In genomic region chr5:149109220-149109619, GRCm38 (mm10) we compare ENCODE assay signal across 24 mouse cellular contexts.
DNase-seq lines count a peak whose midpoint lies in the region; ATAC-seq and TF ChIP-seq lines count a peak whose summit lies in the region.
"Had no signal": no experiment of that assay in that cellular context is flagged by ENCODE, and none has a peak within 500 bp of the region (broad histone marks: within the 10 kb centered on the region; RNA-seq: fewer than 3 reads in every experiment).

No protein-coding gene starts in this region.

- WGBS in forebrain, embryonic 11.5 days: 80% methylated on average over 3 of the region's 3 CpGs
- 77% methylated on average over 3 of the region's 3 CpGs for WGBS in forebrain, embryonic 16.5 days
- 57% methylated on average over 3 of the region's 3 CpGs for WGBS in liver, embryonic 14.5 days (ENCODE audit: insufficient replicate concordance)
- WGBS in liver, embryonic 11.5 days: 75% methylated on average over 3 of the region's 3 CpGs

- no peak overlapping the region for H3K9ac ChIP-seq in forebrain, embryonic 11.5 days (ENCODE audit: low read length)
- no peak overlapping the region for H3K9ac ChIP-seq in forebrain, embryonic 16.5 days (replicated peaks; ENCODE audit: low read depth, low read length)
- no peak overlapping the region for H3K9ac ChIP-seq in liver, embryonic 14.5 days (replicated peaks)
- no peak overlapping the region for H3K9ac ChIP-seq in liver, embryonic 11.5 days (ENCODE audit: low read depth, low read length)
- H3K9ac ChIP-seq in MEL (ENCODE audit: control insufficient read depth, low read depth, low read length, poor library complexity, severe bottlenecking): no peak overlapping the region
- H3K9ac ChIP-seq: embryonic facial prominence, embryonic 12.5 days; heart, embryonic 15.5 days; hindbrain, embryonic 15.5 days had no signal

- H3K36me3 ChIP-seq in forebrain, embryonic 11.5 days (ENCODE audit: control insufficient read depth, insufficient read depth, low read length): no peaks in the 10 kb centered on the region
- no peaks in the 10 kb centered on the region for H3K36me3 ChIP-seq in forebrain, embryonic 16.5 days (ENCODE audit: control insufficient read depth, insufficient read depth)
- no peaks in the 10 kb centered on the region for H3K36me3 ChIP-seq in liver, embryonic 14.5 days (replicated peaks; ENCODE audit: control insufficient read depth, insufficient read depth, low read depth)
- H3K36me3 ChIP-seq in liver, embryonic 11.5 days (ENCODE audit: control insufficient read depth, insufficient read depth, low read length): no peaks in the 10 kb centered on the region
- H3K36me3 ChIP-seq in MEL (ENCODE audit: control insufficient read depth in 1 of 2, insufficient read depth in 2 of 2, low read length in 2 of 2): peaks cover 0 to 11% of the 10 kb centered on the region in 2 experiments; a peak in 2 of 4 replicates
- H3K36me3 ChIP-seq: embryonic facial prominence, embryonic 12.5 days; G1E; heart, embryonic 15.5 days; hindbrain, embryonic 10.5 days; hindbrain, embryonic 15.5 days had no signal

- no peaks in the 10 kb centered on the region for H3K9me3 ChIP-seq in forebrain, embryonic 11.5 days (ENCODE audit: control insufficient read depth, low read length)
- no peaks in the 10 kb centered on the region for H3K9me3 ChIP-seq in forebrain, embryonic 16.5 days (ENCODE audit: control insufficient read depth, low read length)
- H3K9me3 ChIP-seq in liver, embryonic 14.5 days (ENCODE audit: control insufficient read depth, low read length): no peaks in the 10 kb centered on the region
- H3K9me3 ChIP-seq in liver, embryonic 11.5 days (ENCODE audit: control insufficient read depth, low read length): no peaks in the 10 kb centered on the region
- H3K9me3 ChIP-seq in MEL (replicated peaks; ENCODE audit: insufficient read depth, low read length): no peaks in the 10 kb centered on the region
- H3K9me3 ChIP-seq: embryonic facial prominence, embryonic 12.5 days; G1E; heart, embryonic 15.5 days; hindbrain, embryonic 10.5 days; hindbrain, embryonic 15.5 days had no signal

- H3K4me1 ChIP-seq in forebrain, embryonic 11.5 days (replicated peaks; ENCODE audit: control insufficient read depth, insufficient read depth, low read length): no peaks in the 10 kb centered on the region
- H3K4me1 ChIP-seq in forebrain, embryonic 16.5 days (replicated peaks; ENCODE audit: control insufficient read depth, insufficient read depth, low read length): no peaks in the 10 kb centered on the region
- peaks cover 10 to 19% of the 10 kb centered on the region in 2 experiments; a peak in 3 of 4 replicates for H3K4me1 ChIP-seq in liver, embryonic 14.5 days (replicated peaks; ENCODE audit: control insufficient read depth in 2 of 2, insufficient read depth in 2 of 2, low read length in 1 of 2)
- H3K4me1 ChIP-seq in liver, embryonic 11.5 days (replicated peaks; ENCODE audit: control insufficient read depth, insufficient read depth, low read length): peaks cover 6% of the 10 kb centered on the region
- H3K4me1 ChIP-seq in MEL (ENCODE audit: control insufficient read depth in 1 of 2, insufficient read depth in 2 of 2, low read length in 2 of 2): peaks cover 2 to 5% of the 10 kb centered on the region in 2 experiments
- H3K4me1 ChIP-seq: heart, embryonic 15.5 days; hindbrain, embryonic 15.5 days had no signal

- H3K4me2 ChIP-seq in forebrain, embryonic 11.5 days (ENCODE audit: low read depth, low read length, severe bottlenecking): no peak overlapping the region
- H3K4me2 ChIP-seq in forebrain, embryonic 16.5 days (ENCODE audit: low read length): no peak overlapping the region
- no peak overlapping the region for H3K4me2 ChIP-seq in liver, embryonic 14.5 days (ENCODE audit: low read depth)
- no peak overlapping the region for H3K4me2 ChIP-seq in liver, embryonic 11.5 days
- H3K4me2 ChIP-seq: embryonic facial prominence, embryonic 12.5 days; heart, embryonic 11.5 days; heart, embryonic 15.5 days; hindbrain, embryonic 15.5 days had no signal

- no peak overlapping the region for H3K27ac ChIP-seq in forebrain, embryonic 11.5 days (ENCODE audit: low read depth, low read length)
- no peak overlapping the region for H3K27ac ChIP-seq in forebrain, embryonic 16.5 days (ENCODE audit: low read length)
- no peak overlapping the region; the same call in 1 of the 2 replicates for H3K27ac ChIP-seq in liver, embryonic 14.5 days
- H3K27ac ChIP-seq in liver, embryonic 11.5 days (ENCODE audit: low read depth, low read length): no peak overlapping the region
- H3K27ac ChIP-seq in MEL (ENCODE audit: control insufficient read depth, low read depth, low read length): no peak overlapping the region
- H3K27ac ChIP-seq: embryonic facial prominence, embryonic 12.5 days; heart, adult 2 months; heart, embryonic 15.5 days; hindbrain, embryonic 10.5 days; hindbrain, embryonic 15.5 days had no signal

- no peak overlapping the region for H3K4me3 ChIP-seq in forebrain, embryonic 11.5 days (ENCODE audit: low read depth, low read length)
- no peak overlapping the region for H3K4me3 ChIP-seq in forebrain, embryonic 16.5 days (replicated peaks; ENCODE audit: low read length)
- no peak overlapping the region for H3K4me3 ChIP-seq in liver, embryonic 14.5 days (ENCODE audit: insufficient read depth in 1 of 2, low read depth in 2 of 2, low read length in 2 of 2)
- H3K4me3 ChIP-seq in liver, embryonic 11.5 days (ENCODE audit: low read depth, low read length): no peak overlapping the region
- no peak overlapping the region for H3K4me3 ChIP-seq in MEL (ENCODE audit: control insufficient read depth in 1 of 2, insufficient read depth in 1 of 2, low read depth in 2 of 2, low read length in 2 of 2)
- H3K4me3 ChIP-seq: embryonic facial prominence, embryonic 12.5 days; heart, adult 2 months; heart, embryonic 15.5 days; hindbrain, embryonic 10.5 days; hindbrain, embryonic 15.5 days had no signal

- TF ChIP-seq CTCF in liver, embryonic 14.5 days (IDR thresholded peaks at IDR 0.05; ENCODE audit: low read depth): no peak
- no peak for TF ChIP-seq CTCF in MEL (IDR thresholded peaks at IDR 0.05 in 2 of 3, conservative IDR thresholded peaks at IDR 0.05 in 1 of 3; ENCODE audit: control insufficient read depth in 1 of 3, insufficient read depth in 1 of 3, low read depth in 2 of 3, low read length in 3 of 3, poor library complexity in 1 of 3, severe bottlenecking in 1 of 3)

- ATAC-seq in forebrain, embryonic 11.5 days (replicated peaks; ENCODE audit: low FRiP score): no peak
- no peak for ATAC-seq in forebrain, embryonic 16.5 days
- peak; percentile 17; the same call in 1 of the 2 replicates for ATAC-seq in liver, embryonic 14.5 days (ENCODE audit: insufficient read depth)
- ATAC-seq in liver, embryonic 11.5 days (replicated peaks; ENCODE audit: low FRiP score): no peak; the same call in 1 of the 2 replicates
- peak; percentile 45 for ATAC-seq in megakaryocyte progenitor cell, adult 5-6 weeks (replicated peaks; ENCODE audit: poor library complexity)
- ATAC-seq: CD4-positive, CD25-positive, alpha-beta regulatory T cell, adult 4 months; forebrain, embryonic 14.5 days had no signal

- TF ChIP-seq POLR2A in MEL (IDR thresholded peaks at IDR 0.05; ENCODE audit: control insufficient read depth in 1 of 2, insufficient read depth in 1 of 2, low read depth in 1 of 2, low read length in 2 of 2, poor library complexity in 1 of 2): no peak

- H3K79me2 ChIP-seq in MEL (ENCODE audit: control insufficient read depth, insufficient read depth, low read length, poor library complexity): no peaks in the 10 kb centered on the region

- no peak for TF ChIP-seq EP300 in liver, embryonic 14.5 days (IDR thresholded peaks at IDR 0.05; ENCODE audit: low read depth)
- no peak for TF ChIP-seq EP300 in MEL (IDR thresholded peaks at IDR 0.05; ENCODE audit: low read depth in 1 of 2, low read length in 2 of 2)

- no peaks in the 10 kb centered on the region for H3K27me3 ChIP-seq in forebrain, embryonic 11.5 days (ENCODE audit: control insufficient read depth, insufficient read depth, low read length)
- no peaks in the 10 kb centered on the region for H3K27me3 ChIP-seq in forebrain, embryonic 16.5 days (replicated peaks; ENCODE audit: control insufficient read depth, insufficient read depth, low read length)
- no peaks in the 10 kb centered on the region for H3K27me3 ChIP-seq in liver, embryonic 14.5 days (ENCODE audit: control insufficient read depth, insufficient read depth, low read length)
- H3K27me3 ChIP-seq in liver, embryonic 11.5 days (replicated peaks; ENCODE audit: control insufficient read depth, insufficient read depth, low read length): no peaks in the 10 kb centered on the region
- H3K27me3 ChIP-seq in MEL (ENCODE audit: control insufficient read depth in 1 of 2, insufficient read depth in 2 of 2, low read length in 2 of 2): no peaks in the 10 kb centered on the region
- H3K27me3 ChIP-seq: embryonic facial prominence, embryonic 12.5 days; heart, embryonic 15.5 days; hindbrain, embryonic 15.5 days had no signal

- TF ChIP-seq RAD21 in MEL (IDR thresholded peaks at IDR 0.05; ENCODE audit: low read depth, low read length): no peak

- peak; percentile 43 for DNase-seq in forebrain, embryonic 11.5 days (ENCODE audit: low spot score)
- no peak for DNase-seq in liver, embryonic 14.5 days (ENCODE audit: low read depth in 3 of 3, low spot score in 3 of 3)
- DNase-seq in liver, embryonic 11.5 days (ENCODE audit: low spot score): no peak
- peak; percentile 65 for DNase-seq in MEL (ENCODE audit: low read depth, low spot score)
- no peak for DNase-seq in kidney, adult 9 months
- DNase-seq in thymus, adult 18-20 months: no peak
- DNase-seq: adrenal gland, postnatal 10 days; B cell, adult 2 months; cerebellum, adult 11 months; cerebellum, adult 8-10 months; cerebellum, postnatal 14 days; gastrocnemius, postnatal 36 days; heart, adult 2 months; heart, postnatal 14 days had no signal

TF ChIP-seq in MEL, 35 proteins besides CTCF, POLR2A, EP300 and RAD21:
- TF ChIP-seq BHLHE40 (IDR thresholded peaks at IDR 0.05; ENCODE audit: borderline replicate concordance, low read depth, low read length) (no peak), POLR2AphosphoS5 (IDR thresholded peaks at IDR 0.05; ENCODE audit: borderline replicate concordance, low read depth, low read length) (no peak), GABPA (IDR thresholded peaks at IDR 0.05; ENCODE audit: low read depth, low read length) (no peak), UBTF (IDR thresholded peaks at IDR 0.05; ENCODE audit: borderline replicate concordance, insufficient read depth, low read depth, low read length) (no peak)

Comparison
In these comparisons a context has a peak if more than half of its experiments do, and no peak if none do; other contexts are left out.
1. ATAC-seq: peak in liver, embryonic 14.5 days (single experiment) and megakaryocyte progenitor cell, adult 5-6 weeks (single experiment); none in forebrain, embryonic 11.5 days (single experiment), forebrain, embryonic 16.5 days (single experiment) and liver, embryonic 11.5 days (single experiment).
2. DNase-seq: peak in forebrain, embryonic 11.5 days (single experiment) and MEL (single experiment); none in liver, embryonic 14.5 days (0 of 3), liver, embryonic 11.5 days (single experiment), kidney, adult 9 months (single experiment) and thymus, adult 18-20 months (0 of 2).